Mouse (Mus musculus) embryonic facial prominence, embryonic 11.5 days (tissue): ENCODE measurements at regions not wholly inside any gene's neighbourhood (a gene's known extent, or its start where the extent isn't known, plus 50 kb on each side); places are given as distances from the start of the nearest gene placed in this dataset.

Experiments used
- ATAC-seq: fragments of 200-750 bp; cut with Nextera tagmentation; replicated peaks from 2 replicates; pipeline ENCODE4 v1.8.0; 2017; ENCODE audit warnings: low read depth; ENCODE audit not compliant: insufficient number of reproducible peaks, low FRiP score, low TSS enrichment
- DNase-seq: peaks from one replicate; pipeline ENCODE4 v3.0.0-alpha.2; 2015; ENCODE audit warnings: low spot score
- H3K27ac ChIP-seq: fragments of 300-500 bp; sonication (generic); replicated peaks from 2 replicates; pipeline ENCODE4 v1.5.1; 2014; ENCODE audit warnings: mild to moderate bottlenecking, low read depth, low read length, control low read depth
- H3K27me3 ChIP-seq: fragments of 300-500 bp; sonication (generic); 2 replicates; pipeline ENCODE4 v1.6.1; 2014; ENCODE audit warnings: mild to moderate bottlenecking, low read length, moderate library complexity, mixed read lengths; ENCODE audit not compliant: control insufficient read depth, insufficient read depth
- H3K36me3 ChIP-seq: fragments of 300-500 bp; sonication (generic); replicated peaks from 2 replicates; pipeline ENCODE4 v1.6.1; 2014; ENCODE audit warnings: low read depth, mild to moderate bottlenecking, low read length, moderate library complexity, mixed read lengths; ENCODE audit not compliant: control insufficient read depth, insufficient read depth
- H3K4me1 ChIP-seq: fragments of 300-500 bp; sonication (generic); 2 replicates; pipeline ENCODE4 v1.6.1; 2014; ENCODE audit warnings: low read length, mixed read lengths; ENCODE audit not compliant: control insufficient read depth, insufficient read depth
- H3K4me2 ChIP-seq: fragments of 300-500 bp; sonication (generic); 2 replicates; pipeline ENCODE4 v1.6.1; 2014; ENCODE audit warnings: low read depth, mild to moderate bottlenecking, control low read depth, low read length, moderate library complexity
- H3K4me3 ChIP-seq: fragments of 300-500 bp; sonication (generic); 2 replicates; pipeline ENCODE4 v1.5.1; 2014; ENCODE audit warnings: low read depth, low read length, control low read depth
- H3K9ac ChIP-seq: fragments of 300-500 bp; sonication (generic); replicated peaks from 2 replicates; pipeline ENCODE4 v1.6.1; 2014; ENCODE audit warnings: mild to moderate bottlenecking, control low read depth, low read length
- H3K9me3 ChIP-seq: fragments of 300-500 bp; sonication (generic); replicated peaks from 2 replicates; pipeline ENCODE4 v1.6.1; 2016; ENCODE audit warnings: mild to moderate bottlenecking, low read length, inconsistent platforms, mixed read lengths; ENCODE audit not compliant: control insufficient read depth
- WGBS: fragments of 180-500 bp; shearing (Covaris S2); extraction: QIAGEN DNeasy Blood & Tissue Kit; methylation state at CpG from one replicate; pipeline ENCODE4 v1.1.7; 2014; 5-methylcytosine and 5-hydroxymethylcytosine counted together

DNA sequence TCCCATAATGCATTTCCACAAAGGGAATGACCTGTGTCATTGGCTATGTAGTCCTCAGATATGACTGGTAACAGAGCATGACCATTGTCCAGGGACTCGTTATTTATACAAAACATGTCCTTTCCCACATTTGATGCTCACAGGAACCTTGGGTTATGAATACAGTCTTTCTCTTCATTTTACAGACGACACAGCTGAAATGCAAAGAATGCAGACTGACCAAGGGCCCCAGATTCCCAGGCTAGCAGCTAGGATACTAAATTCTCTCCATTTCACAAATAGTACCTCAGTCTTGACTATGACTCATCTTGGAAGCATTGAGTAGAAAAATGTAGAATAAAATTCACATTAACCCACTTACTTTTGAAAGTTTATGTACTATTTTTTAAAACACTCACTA is 182.7 kb upstream of the Sox4 start:
- Histone ChIP-seq H3K36me3 (no peaks in the 10 kb centered on the region), H3K4me2 (no peak overlapping the region), H3K9ac (no peak overlapping the region), H3K4me3 (no peak overlapping the region), H3K27me3 (no peaks in the 10 kb centered on the region), H3K4me1 (no peaks in the 10 kb centered on the region), H3K9me3 (no peaks in the 10 kb centered on the region), H3K27ac (no peak overlapping the region)
- DNase-seq (no peak), ATAC-seq (no peak)
- 80% methylated on average over 2 of the region's 2 CpGs for WGBS

DNA sequence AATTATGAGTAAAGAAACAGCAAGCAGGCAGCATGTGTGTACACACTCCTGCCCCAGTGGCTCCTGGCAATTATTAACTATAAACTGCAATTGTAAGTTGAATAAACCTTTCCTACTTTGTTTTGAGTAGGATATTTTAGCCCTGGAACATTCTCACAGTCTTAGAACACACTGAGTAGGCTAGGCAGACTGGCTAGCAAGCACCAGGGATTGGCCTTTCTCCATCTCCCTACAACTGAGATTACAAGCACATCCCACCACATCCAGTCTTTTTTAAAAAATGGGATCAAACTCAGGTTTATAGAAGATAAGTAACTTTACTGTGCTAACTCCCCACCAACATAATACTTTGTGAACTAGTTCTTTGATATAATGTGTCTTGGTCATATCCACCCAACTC is 174.0 kb upstream of the Sox4 start:
- Histone ChIP-seq H3K36me3 (no peaks in the 10 kb centered on the region), H3K4me2 (no peak overlapping the region), H3K27me3 (no peaks in the 10 kb centered on the region), H3K9ac (no peak overlapping the region), H3K4me3 (no peak overlapping the region), H3K9me3 (no peaks in the 10 kb centered on the region), H3K27ac (no peak overlapping the region), H3K4me1 (no peaks in the 10 kb centered on the region)
- ATAC-seq, result no peak
- DNase-seq, result no peak

DNA sequence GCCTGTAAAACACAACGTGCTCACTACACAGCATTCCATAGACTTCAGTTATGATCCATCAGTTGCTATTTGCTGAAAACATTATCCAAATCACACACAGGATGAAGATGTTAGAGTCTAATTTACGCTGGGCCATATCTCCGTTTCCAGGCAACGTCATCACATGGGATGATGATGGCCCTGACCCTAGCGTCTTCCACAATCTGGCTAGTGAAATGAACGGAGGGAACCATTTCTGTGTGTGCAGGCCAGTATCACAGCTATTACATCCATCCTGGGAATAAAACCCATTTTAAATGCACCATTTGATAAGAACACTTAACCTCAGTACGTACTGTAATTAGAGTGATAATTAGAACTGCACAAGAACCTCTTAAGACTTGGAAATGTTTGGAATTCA is 170.0 kb upstream of the Sox4 start:
- Histone ChIP-seq H3K9ac (no peak overlapping the region), H3K4me1 (no peaks in the 10 kb centered on the region), H3K36me3 (no peaks in the 10 kb centered on the region), H3K4me2 (no peak overlapping the region), H3K9me3 (no peaks in the 10 kb centered on the region), H3K27ac (no peak overlapping the region), H3K27me3 (no peaks in the 10 kb centered on the region), H3K4me3 (no peak overlapping the region)
- no peak for DNase-seq
- no peak for ATAC-seq
- WGBS, result 86% methylated on average over 7 of the region's 7 CpGs

DNA sequence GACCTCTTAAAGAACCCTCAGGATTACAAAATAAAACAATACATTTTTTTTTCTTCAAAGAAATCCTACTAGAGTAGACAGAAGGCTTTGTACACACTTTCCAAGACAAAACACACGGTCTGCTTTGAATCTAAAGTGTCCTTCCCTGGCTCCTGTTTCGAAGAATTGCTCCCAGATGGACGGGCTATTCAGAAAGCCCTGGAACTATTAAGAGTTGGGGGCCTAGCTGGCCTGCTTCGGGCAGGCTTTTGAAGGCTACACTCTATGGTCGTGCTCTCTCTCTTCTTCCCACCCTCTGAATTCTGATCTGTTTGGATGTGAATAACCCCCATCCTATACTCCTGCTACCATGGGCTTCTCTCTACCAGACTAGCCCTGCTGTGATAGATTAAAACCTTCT is 167.6 kb upstream of the Sox4 start:
- Histone ChIP-seq H3K4me1 (no peaks in the 10 kb centered on the region), H3K4me2 (no peak overlapping the region), H3K9ac (no peak overlapping the region), H3K4me3 (no peak overlapping the region), H3K27me3 (no peaks in the 10 kb centered on the region), H3K36me3 (no peaks in the 10 kb centered on the region), H3K9me3 (no peaks in the 10 kb centered on the region), H3K27ac (no peak overlapping the region)
- ATAC-seq (no peak), DNase-seq (peak; percentile 55)
- 55% methylated on average over 5 of the region's 5 CpGs for WGBS

DNA sequence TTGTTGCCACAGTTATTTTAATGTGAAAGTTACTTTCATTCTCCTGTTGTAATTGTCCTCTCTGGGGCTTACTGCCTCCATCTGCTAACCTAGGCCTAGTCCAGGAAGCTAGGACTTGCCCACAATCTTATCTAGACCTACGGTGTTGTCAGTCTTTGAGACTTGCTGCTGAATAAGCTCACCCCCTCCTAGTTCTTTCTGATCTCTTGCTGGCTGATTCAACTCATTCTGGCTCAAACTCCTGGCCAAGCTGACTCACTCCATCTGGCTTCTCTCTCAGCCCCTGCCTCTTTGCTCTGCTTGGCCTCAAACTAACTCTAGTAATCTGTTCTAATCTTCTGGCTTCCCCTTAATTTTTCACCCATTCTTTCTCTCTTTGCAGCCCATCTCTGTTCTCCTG is 165.8 kb upstream of the Sox4 start:
- Histone ChIP-seq H3K9me3 (no peaks in the 10 kb centered on the region), H3K27ac (no peak overlapping the region), H3K4me1 (no peaks in the 10 kb centered on the region), H3K36me3 (no peaks in the 10 kb centered on the region), H3K27me3 (no peaks in the 10 kb centered on the region), H3K9ac (no peak overlapping the region), H3K4me2 (no peak overlapping the region), H3K4me3 (no peak overlapping the region)
- DNase-seq, result no peak
- 92% methylated on average over 1 of the region's 1 CpGs for WGBS
- ATAC-seq, result no peak

DNA sequence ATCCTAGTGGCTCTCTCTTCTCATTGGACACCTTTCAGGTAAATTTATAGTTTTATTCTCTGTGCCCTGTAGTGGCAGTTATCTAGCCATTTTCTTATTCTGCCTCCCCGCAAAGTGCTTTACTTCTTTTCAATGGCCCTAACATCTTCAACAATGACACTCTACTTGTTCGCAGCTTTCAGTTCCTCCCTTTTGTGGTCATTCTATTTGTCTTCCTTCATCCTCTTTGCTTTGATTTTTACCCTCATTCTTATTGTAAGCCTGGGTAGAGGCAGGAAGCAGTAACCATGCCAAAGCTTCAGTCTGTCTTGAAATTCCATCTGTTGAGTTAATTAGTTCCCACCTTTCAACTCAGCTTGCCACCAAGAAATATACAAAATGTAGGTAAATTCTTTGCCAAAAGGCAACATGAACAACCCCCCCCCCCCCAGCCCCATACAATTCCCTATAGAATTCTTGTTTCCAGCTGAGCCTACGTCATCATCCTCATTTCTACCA is 161.5 kb upstream of the Sox4 start:
- Histone ChIP-seq H3K4me1 (no peaks in the 10 kb centered on the region), H3K9ac (no peak overlapping the region), H3K36me3 (no peaks in the 10 kb centered on the region), H3K9me3 (no peaks in the 10 kb centered on the region), H3K27ac (no peak overlapping the region), H3K27me3 (no peaks in the 10 kb centered on the region), H3K4me3 (no peak overlapping the region), H3K4me2 (no peak overlapping the region)
- ATAC-seq (no peak), DNase-seq (no peak)
- 86% methylated on average over 3 of the region's 3 CpGs for WGBS

DNA sequence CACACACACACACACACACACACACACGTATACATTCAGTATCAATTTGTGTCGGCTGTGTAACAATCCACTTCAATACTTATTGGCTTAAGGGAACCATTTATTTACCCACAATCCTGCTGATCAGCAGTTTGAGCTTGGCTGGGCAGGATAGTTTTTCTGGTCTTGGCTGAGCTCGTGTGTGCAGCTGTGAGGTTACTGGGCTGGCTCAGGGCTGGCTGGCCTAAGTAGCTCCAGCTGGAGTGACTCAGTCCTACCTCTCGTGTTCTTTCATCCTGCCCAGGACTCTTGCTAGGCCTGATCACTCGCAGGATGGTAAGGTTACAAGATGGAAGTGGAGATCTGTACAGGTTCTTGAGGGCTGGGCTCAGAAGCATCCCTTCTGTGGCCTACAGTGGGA is 156.6 kb upstream of the Sox4 start:
- H3K9me3 ChIP-seq, result no peaks in the 10 kb centered on the region
- no peak overlapping the region for H3K4me3 ChIP-seq
- no peaks in the 10 kb centered on the region for H3K27me3 ChIP-seq
- H3K4me2 ChIP-seq, result no peak overlapping the region
- DNase-seq, result peak; percentile 35
- ATAC-seq, result no peak
- H3K9ac ChIP-seq, result no peak overlapping the region
- no peaks in the 10 kb centered on the region for H3K4me1 ChIP-seq
- H3K27ac ChIP-seq, result no peak overlapping the region
- no peaks in the 10 kb centered on the region for H3K36me3 ChIP-seq
- 62% methylated on average over 5 of the region's 5 CpGs for WGBS

DNA sequence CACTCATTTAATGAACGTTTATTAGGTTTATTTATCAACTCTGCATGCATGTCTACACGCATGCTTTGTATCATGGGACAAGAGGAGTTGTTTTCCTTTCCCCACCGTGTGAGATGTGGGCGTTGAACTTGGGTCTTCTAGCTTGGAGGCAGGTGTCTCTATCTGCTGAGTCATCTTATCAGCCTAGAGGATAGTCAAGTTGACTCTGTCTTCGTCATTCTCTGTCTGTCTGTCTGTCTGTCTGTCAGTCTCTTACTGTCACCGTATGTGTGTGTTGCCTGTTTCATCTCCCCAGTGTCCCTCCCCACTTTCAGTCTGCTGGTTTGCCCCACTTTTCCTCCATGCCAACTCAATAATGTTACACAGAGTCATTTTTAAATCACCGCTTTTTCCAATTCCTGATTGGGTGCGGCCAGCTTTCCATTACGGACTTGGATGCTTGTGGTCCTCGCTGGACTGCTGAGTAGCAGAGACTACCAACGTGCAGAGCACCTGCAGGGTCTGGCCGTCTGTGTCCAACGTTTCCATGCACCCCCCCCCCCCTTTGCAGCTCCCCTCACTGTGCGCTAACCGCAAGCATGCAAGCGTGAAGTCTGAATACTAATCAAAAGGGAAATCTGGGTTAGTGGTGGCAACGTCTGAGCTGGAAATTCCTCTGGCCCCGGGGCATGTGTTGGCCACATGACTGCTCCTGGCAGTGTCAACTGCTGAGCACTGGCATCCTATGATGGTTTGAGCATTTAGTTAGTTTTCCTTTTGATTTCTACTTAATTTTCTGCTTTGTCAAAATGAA is 155.7 kb upstream of the Sox4 start:
- no peak overlapping the region for H3K4me3 ChIP-seq
- H3K27ac ChIP-seq, result no peak overlapping the region
- 78% methylated on average over 18 of the region's 18 CpGs for WGBS
- H3K27me3 ChIP-seq, result no peaks in the 10 kb centered on the region
- no peak overlapping the region for H3K9ac ChIP-seq
- H3K36me3 ChIP-seq, result no peaks in the 10 kb centered on the region
- no peaks in the 10 kb centered on the region for H3K9me3 ChIP-seq
- DNase-seq, result no peak
- ATAC-seq, result no peak
- no peaks in the 10 kb centered on the region for H3K4me1 ChIP-seq
- no peak overlapping the region for H3K4me2 ChIP-seq
